Mouse (Mus musculus): ENCODE measurements at regions not wholly inside any gene's neighbourhood (a gene's known extent, or its start where the extent isn't known, plus 50 kb on each side); places are given as distances from the start of the nearest gene placed in this dataset.

DNA sequence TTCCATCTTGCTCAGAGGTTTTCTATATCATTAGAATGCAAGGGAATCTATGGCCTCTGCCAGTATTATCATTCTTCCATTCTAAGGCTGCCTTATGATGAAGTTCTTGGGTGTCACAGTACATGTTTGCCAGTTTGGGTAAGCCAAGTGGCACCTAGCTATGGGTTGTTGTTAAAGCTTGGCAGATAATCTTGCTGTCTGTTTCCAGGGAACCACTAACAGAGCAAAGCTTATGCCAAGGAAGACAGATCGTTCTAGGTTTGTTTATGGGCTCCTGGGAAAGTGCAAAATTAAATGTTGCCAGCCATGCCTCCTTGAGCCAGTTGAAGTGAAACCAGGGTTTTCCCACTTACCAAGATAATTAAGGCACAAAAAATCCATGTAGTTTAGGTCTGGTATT is 292.9 kb upstream of the Cobl start:
- DNase-seq (ENCODE audit: low spot score in 2 of 2): peak in 1 of 2 experiments; percentile 3

DNA sequence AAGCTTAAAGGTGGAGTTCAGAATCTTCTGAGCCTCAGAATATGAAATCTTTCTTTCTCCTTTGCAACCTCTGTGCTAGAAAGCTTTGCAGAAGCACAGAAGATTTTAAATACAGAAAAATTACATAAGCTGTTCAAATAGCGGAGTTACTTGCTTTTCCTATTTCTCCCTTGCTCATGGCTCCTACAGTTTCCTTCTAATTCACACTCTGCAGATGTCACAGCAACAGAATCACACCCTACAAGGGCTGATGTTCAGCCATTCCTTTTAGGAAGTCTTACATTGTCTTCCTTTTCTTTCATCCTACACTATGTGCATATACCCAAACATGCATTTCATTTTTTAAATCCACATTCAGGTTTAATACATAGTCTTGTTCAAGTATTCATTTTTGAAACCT is 285.3 kb upstream of the Cobl start:
- DNase-seq (ENCODE audit: low spot score in 2 of 2): peak in 1 of 2 experiments; percentile 20

DNA sequence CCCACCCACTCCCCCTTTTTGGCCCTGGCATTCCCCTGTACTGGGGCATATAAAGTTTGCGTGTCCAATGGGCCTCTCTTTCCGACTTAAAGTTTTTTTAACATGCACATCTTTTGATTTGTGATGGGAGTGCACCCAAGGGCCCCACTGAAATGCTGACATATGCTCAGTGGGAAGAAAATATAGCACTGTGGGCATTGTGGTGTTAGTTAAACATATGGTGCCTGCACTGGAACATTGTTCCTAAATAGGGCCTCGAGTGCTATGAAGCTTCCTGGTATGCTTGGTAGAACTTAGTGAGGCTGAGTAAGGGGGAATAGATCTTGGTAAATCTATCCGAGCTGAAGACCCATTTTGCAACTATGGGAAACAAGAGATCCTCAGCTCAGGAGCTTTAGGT is 284.5 kb upstream of the Cobl start:
- DNase-seq (ENCODE audit: low spot score in 2 of 2): peak; percentile 15 to 41

DNA sequence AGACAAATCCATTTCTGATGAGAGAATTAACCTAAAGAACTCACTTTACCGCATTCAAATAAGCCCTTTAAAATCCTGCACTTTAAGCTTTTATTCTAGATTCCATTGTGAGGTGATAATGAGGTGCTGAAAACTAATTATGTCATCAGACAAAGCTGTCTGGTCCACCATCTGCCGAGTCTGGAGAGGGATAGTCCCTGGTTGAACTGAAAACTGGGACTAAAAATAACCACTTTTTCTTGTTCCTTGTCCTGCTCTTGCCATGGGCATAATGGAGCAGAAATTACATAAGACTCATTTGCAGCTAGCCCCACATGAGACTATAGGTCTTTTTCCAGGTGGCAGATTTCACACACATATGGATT is 277.4 kb upstream of the Cobl start:
- DNase-seq (ENCODE audit: low spot score in 2 of 2): peak; percentile 55 to 70

DNA sequence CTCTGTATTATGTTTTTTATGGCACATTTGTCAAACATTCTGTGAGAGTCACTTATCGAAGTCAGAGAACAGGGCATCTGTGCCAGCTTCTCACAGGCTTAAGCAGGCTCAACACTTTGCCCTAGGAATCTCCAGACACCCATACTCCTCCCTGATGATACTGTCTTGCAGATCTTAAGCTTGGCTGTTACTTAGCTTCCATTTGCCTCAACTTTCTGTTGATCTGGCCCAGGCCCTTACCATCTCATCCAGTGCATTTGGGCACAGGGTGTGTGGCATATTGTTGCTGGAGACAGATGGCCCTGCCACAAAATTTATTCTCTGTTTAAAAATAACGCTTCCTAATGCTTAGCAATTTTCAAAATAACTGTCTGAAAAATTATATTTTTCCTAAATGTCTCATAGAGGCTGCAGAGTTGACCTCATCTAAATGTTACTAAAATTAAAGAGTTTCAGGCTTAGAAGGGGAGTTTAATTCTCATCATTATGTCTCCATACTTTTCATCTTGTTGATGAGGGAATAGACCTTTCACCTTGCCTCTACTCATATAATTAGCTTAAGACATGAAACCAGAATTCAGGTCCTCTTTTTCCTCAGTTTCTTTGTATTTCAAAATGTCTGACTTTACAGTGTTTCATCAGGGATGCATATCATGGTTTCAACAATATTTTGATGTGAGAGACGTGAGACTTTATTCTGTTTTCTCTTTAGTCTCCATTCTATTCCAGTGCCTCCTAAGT is 276.8 kb upstream of the Cobl start:
- DNase-seq (ENCODE audit: low spot score in 2 of 2): no peak

DNA sequence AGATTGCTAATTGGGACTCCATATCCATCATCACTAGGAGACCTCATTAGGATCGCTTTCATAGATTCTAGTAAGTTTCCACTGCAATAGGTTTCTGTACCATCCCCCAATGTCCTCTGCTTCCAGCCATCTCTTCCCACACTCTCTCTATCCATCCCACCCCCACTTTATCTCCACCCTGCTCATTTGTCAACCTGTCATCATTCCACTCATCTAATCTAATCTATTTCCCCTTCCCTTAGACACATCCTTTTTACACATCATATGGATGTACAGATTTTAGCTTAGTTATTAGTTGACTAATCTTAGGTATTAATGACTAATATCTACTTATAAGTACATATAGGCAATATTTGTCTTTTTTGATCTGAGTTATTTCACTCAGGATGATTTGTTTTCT is 269.5 kb upstream of the Cobl start:
- DNase-seq (ENCODE audit: low spot score in 2 of 2): no peak

DNA sequence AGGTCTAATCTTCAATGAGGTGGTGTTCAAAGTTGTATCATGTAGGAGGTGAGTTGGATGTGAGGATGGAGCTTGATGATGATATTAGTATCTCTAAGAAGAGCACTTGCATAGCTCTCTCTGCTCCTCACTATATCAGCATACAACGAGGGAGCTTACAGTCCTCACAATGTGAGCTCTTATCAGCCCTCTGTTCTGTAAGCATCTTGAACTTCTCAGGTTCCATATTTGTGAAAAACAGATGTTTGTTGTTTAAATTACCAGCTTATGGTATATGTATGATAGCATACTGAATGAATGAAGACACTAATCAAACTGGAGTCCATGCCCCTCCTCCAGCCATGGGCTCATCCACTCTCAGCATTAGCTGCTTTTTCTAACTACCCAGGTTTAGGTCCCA is 262.5 kb upstream of the Cobl start:
- no peak for DNase-seq (ENCODE audit: low spot score in 2 of 2)

DNA sequence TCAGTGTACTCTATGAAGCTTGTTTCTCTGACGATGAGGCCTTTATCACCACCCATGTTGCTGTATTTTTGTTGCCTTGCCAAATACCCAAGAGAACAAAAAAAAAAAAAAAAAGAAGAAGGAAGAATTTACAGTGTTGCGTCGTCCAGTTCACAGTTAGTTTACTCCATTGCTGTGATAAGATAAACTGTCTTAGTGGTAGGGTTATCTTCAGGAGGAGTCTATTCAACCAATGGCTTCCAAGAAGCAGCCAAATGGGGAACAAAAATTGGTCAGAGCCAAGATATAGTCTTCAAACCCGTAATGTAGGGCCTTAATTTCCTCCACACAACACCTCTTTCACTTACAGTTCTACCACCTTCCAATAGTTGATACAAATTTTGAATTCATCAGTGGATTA is 261.7 kb upstream of the Cobl start:
- DNase-seq (ENCODE audit: low spot score in 2 of 2): no peak

DNA sequence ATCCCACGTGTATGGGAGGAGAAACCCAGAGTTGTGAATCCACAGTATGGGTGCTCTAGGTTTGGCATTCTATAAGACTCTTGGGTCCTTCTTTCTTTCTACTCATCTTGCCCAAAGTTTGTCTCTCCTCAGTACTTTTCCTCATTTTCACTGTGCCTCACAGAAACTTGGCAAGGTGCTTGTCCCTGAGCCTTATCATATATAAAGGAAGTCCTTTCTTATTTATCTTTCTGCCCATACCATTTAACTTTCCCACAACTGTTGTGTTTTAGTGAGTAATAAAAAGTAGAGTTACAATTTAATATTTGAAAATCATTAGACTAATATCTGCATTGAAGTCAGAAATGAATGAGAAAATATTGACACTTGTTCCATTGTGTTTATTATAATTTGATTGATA is 257.6 kb upstream of the Cobl start:
- no peak for DNase-seq (ENCODE audit: low spot score in 2 of 2)

DNA sequence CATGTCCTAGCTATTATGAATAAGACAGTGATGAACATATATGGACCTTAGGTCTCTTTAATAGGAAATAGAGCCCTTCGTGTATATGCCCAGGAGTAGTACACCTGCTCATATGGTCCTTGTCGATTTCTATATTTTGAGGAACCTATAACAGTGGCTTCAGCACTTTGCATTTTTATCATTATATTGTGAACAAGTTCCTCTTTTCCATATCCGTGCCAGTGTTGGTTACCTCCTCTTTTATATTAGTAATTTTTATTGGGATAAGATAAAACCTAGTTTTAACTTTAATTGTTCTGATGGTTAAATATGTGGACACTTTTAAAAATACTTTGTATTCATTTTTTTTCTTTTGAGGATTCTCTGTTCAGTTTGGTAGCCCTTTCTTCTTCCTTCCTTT is 255.4 kb upstream of the Cobl start:
- DNase-seq (ENCODE audit: low spot score in 2 of 2): no peak

DNA sequence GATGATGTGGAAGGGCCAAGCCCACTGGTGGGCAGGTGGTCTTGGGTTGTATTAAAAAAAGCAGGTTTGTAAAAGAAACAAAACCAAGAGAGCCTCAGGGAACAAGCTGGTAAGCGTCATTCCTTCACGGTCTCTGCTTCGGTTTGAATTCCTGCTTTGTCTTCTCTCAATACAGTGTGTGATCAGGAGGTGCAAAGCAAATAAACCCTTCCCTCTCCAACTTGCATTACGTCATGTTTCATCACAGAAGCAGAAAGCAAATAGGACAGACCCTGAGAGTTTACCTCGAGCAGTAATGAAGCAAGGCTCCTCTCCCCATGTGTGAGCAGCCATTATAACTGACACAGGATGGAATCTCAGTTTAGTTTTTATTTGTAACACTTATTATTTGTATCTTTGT is 231.6 kb upstream of the Cobl start:
- no peak for DNase-seq (ENCODE audit: low spot score in 2 of 2)

DNA sequence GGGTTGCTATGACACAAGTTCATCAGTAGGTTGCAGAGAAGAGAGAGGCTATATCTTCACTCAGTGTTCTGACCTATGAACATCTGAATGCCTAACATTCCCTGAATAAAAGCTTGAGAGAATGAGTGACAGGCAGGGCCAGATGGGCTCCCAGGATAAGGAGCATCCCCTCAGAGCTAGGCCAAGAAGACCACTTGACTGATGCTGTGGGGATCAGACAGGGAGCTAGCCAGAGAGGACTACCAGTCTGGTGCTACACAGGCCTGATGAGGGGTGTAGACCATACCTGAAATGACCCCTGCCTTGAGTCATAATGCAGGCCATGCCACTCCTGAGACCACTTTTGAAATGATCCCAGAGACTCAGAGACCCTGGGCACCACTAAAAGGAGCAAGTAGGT is 228.1 kb upstream of the Cobl start:
- DNase-seq (ENCODE audit: low spot score in 2 of 2): no peak

DNA sequence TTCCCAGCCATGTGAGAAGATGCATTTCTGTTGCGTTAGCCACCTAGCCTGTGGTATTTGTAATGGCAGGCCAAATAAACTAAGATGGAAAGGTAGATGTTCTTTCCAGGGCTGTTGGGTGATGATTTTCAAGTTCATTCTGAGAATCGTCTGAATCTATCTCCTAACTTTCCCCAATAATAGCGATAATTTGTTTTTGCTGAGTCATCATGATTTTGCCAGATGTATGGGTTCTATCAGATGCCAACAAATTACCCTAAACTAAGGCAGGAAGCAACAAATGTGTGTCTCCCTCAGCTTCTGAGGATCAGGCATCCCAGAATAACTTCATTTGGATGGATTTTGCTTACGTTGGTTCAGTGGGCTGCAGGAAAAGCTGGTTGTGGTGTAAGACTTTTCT is 222.0 kb upstream of the Cobl start:
- no peak for DNase-seq (ENCODE audit: low spot score in 2 of 2)

DNA sequence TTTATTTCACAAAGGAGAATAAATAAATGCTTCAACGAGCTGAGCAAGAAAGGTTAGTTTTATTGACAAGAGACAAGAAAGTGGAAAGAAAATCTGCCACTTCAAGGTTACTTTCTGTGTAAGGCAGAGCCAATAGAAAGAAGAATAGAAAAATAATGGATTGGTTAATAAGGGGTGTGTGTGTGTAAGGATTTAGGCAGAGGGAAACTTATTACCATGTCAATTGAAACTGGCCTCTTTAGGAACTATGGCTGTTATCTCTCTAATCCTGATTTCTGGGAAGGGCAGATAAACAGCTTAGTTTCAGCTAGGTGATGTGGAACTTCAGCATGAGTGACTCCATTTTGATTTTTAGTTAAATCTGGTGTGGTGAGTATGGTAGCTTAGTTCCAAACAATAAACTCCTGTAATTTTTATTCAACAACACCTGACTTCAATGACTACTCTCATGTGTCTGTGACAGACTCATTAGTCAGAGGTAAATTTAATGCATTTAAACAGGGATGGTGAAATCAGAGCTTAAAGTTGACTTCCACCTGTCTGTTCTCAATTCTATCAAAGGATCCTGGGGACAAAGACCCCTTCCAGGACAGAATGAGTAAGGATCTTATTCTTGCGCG is 197.2 kb upstream of the Cobl start:
- no peak for DNase-seq (ENCODE audit: low spot score in 2 of 2)

DNA sequence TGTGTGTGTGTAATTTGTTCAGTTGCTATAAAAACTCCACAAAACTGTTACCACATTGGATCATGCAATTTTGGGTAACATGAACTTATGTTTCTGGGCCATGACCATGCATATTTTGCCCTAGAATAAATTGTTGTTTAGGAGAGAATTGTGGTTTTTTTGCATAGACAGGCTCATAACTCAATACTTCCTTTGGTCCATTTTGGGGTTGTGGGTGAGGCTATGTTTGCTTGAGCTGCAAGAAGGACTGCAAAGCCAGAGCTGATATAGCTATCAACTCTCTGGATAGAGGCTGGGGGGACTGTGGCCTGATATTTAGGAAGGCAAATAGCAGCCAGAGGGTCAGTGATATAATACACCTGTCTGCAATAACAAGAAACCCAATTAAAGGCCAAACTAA is 194.1 kb upstream of the Cobl start:
- no peak for DNase-seq (ENCODE audit: low spot score in 2 of 2)

DNA sequence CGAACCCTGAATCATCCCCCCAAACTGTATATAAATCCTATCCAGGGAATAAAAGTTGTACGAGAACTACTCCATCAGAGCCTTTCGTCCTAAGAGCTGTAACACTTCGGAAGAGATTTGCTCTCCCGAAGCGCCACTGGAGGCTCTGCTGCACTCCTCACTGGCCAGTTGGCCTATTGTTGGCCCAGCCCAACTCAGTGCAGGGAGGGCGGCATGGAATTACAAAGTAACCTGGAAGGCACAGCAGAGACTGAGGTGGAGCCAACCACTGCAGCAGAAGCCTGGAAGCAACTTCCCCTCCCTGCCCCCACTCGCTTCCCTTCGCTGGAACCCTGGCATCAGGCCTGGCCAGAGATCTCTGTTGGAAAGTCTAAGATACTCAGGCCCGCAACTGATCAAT is 191.7 kb upstream of the Cobl start:
- no peak for DNase-seq (ENCODE audit: low spot score in 2 of 2)

Measured in left cerebral cortex, adult 9 months (tissue).